Mouse (Mus musculus) liver, embryonic 14.5 days (tissue): ENCODE measurements around the gene Lrsam1.

ENCODE experiments used
- CTCF ChIP-seq: IDR thresholded peaks from 2 replicates; pipeline ENCODE4 v1.5.1; 2016; ENCODE audit warnings: antibody characterized with exemption, low read depth, control low read depth
- EP300 ChIP-seq: IDR thresholded peaks from 2 replicates; pipeline ENCODE4 v1.6.1; 2016; ENCODE audit warnings: antibody characterized with exemption, low read depth

DNA sequence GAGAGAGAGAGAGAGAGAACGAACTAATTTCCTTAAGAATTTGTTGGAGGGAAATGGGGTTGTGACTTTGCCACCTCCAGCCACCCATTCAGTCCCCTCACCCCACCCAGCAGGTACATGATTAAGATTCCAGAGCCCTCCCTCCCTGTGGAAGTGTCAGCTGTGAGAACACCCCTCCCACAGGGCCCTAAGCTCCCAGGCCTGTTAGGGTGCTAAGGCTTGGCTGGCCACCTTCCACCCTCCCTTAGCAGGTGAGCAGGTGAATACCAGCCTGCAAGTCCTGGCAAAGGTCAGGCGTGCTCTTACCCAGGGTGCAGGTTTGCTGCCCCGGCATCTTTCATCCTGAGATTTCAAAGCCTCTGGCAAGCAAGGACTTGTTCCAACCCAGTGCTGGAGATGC, 83.0 kb downstream of the Lrsam1 start:
- no peak for TF ChIP-seq CTCF
- no peak for TF ChIP-seq EP300
